Mouse (Mus musculus) liver, embryonic 12.5 days (tissue): Measurements from ENCODE around the gene Dars. TPM values are rescaled to one million over a fixed set of nuclear protein-coding genes. Genes with fewer than 3 reads are reported as not detected.

Source experiments
- ATAC-seq: fragments of 200-750 bp; cut with Nextera tagmentation; 2 replicates; pipeline ENCODE4 v1.8.0; 2017; ENCODE audit warnings: moderate number of reproducible peaks, mild to moderate bottlenecking, moderate library complexity
- H3K27ac ChIP-seq: fragments of 300-500 bp; sonication (generic); 2 replicates; pipeline ENCODE4 v1.5.1; 2016; ENCODE audit warnings: mild to moderate bottlenecking
- H3K27me3 ChIP-seq: fragments of 300-500 bp; sonication (generic); replicated peaks from 2 replicates; pipeline ENCODE4 v1.6.1; 2016; ENCODE audit warnings: mild to moderate bottlenecking, moderate library complexity
- H3K36me3 ChIP-seq: fragments of 300-500 bp; sonication (generic); 2 replicates; pipeline ENCODE4 v1.6.1; 2016; ENCODE audit warnings: mild to moderate bottlenecking, moderate library complexity
- H3K4me1 ChIP-seq: fragments of 300-500 bp; sonication (generic); 2 replicates; pipeline ENCODE4 v1.6.1; 2016
- H3K4me2 ChIP-seq: fragments of 300-500 bp; sonication (generic); 2 replicates; pipeline ENCODE4 v1.6.1; 2016; ENCODE audit warnings: mild to moderate bottlenecking, moderate library complexity
- H3K4me3 ChIP-seq: fragments of 300-500 bp; sonication (generic); 2 replicates; pipeline ENCODE4 v1.5.1; 2016; ENCODE audit warnings: mild to moderate bottlenecking, moderate library complexity
- H3K9ac ChIP-seq: fragments of 300-500 bp; sonication (generic); 2 replicates; pipeline ENCODE4 v1.6.1; 2016; ENCODE audit warnings: mild to moderate bottlenecking, moderate library complexity
- H3K9me3 ChIP-seq: fragments of 300-500 bp; sonication (generic); replicated peaks from 2 replicates; pipeline ENCODE4 v1.6.1; 2016; ENCODE audit warnings: mild to moderate bottlenecking, moderate library complexity
- WGBS: fragments of 180-500 bp; shearing (Covaris S2); methylation state at CpG from one replicate; pipeline ENCODE4 v1.1.7; 2016; ENCODE audit not compliant: insufficient replicate concordance; 5-methylcytosine and 5-hydroxymethylcytosine counted together
- polyA plus RNA-seq: library from polyadenylated mRNA; unstranded; fragments of >200 nt; fragmentation: Nextera tagmentation; extraction: Ambion mirVana; gene quantifications from 2 replicates; pipeline ENCODE4 v1.2.1, GENCODE M21; 2016

Dars gene
- polyA plus RNA-seq, 1 experiment from 2014 or later: 166 TPM

DNA sequence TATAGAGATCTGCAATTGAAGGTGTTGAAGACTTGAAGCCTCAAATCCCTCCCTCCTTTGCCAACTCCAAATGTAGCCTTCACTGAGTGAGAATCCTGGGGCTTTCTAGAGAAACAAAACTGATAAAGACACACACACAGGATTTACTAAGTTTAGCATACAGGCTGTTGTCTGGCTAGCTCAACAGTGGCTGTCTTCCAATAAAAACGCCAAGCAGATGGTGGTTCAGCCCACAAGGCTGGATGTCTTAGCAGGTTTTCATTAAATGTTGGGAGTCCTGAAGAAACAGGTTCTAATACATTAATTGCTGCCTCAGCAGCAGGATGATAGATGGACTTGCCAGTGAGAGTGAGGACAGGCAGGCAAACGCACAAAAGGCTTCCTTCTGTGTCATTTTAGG is 56.6 kb downstream of the Dars start:
- 62% methylated on average over 2 of the region's 2 CpGs for whole genome bisulfite sequencing
- H3K9ac ChIP-seq: peak overlapping the region; percentile 66
- H3K9me3 ChIP-seq: no peaks in the 10 kb centered on the region
- peak overlapping the region; percentile 85; the same call in 1 of the 2 replicates for H3K4me2 ChIP-seq
- peak overlapping the region; percentile 81 for H3K27ac ChIP-seq
- peaks cover 58% of the 10 kb centered on the region for H3K36me3 ChIP-seq
- H3K4me3 ChIP-seq: no peak overlapping the region
- H3K4me1 ChIP-seq: peaks cover 42% of the 10 kb centered on the region
- no peak for ATAC-seq
- H3K27me3 ChIP-seq: no peaks in the 10 kb centered on the region

DNA sequence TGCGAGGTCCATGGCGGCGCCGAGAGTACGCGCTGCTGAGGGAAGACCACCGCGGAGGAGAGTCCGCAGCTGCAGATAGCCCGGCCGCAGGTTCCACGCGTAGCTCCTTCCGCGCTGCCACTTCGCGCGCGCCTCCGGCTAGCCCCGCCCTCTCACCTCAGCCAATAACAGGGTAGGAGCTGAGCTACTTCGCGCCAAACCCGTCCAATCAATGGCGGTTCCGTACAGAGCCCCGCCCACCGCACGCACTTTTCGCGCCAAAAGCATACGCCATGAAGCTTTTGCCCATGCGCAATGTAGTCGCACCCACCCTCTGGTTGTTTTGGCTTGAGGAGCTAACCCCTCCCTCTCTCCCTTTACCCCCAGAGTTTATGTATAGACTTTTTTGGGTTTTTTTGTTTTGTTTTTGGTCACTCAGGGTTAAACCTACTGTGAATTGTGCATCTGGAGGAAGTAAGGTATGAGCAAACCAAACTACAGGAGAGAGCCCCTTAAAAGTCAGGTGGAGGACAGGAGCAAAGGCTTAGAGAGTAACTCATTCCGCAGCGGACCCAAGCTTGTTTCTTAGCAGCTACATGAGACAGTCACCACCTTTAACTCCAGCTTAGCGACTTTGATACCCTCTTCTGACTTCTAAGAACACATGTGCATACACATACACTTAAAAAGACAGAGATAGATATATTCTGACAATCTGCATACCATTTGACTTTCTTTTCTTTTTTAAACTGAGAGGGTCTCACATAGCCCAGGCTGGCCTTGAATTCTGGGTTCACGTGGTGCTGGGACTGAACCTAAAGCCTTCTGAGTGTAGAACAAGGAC is 57.4 kb downstream of the Dars start, which contains the start of gene Mcm6:
Gene Mcm6 (minus strand): TSS at position 111 of the 823 bp plus-strand sequence.
- peak; percentile 96 for ATAC-seq
- H3K9ac ChIP-seq: peak within 1 kb of the TSS; percentile 94
- H3K4me2 ChIP-seq: peak within 1 kb of the TSS; percentile 85
- peaks cover 50% of the 10 kb centered on the region for H3K4me1 ChIP-seq
- 3% methylated on average over 38 of the region's 38 CpGs for WGBS
- H3K36me3 ChIP-seq: peaks cover 62% of the 10 kb centered on the region
- H3K9me3 ChIP-seq: no peaks in the 10 kb centered on the region
- no peaks in the 10 kb centered on the region for H3K27me3 ChIP-seq
- H3K4me3 ChIP-seq: peak within 1 kb of the TSS; percentile 96
- peak within 1 kb of the TSS; percentile 91 for H3K27ac ChIP-seq

DNA sequence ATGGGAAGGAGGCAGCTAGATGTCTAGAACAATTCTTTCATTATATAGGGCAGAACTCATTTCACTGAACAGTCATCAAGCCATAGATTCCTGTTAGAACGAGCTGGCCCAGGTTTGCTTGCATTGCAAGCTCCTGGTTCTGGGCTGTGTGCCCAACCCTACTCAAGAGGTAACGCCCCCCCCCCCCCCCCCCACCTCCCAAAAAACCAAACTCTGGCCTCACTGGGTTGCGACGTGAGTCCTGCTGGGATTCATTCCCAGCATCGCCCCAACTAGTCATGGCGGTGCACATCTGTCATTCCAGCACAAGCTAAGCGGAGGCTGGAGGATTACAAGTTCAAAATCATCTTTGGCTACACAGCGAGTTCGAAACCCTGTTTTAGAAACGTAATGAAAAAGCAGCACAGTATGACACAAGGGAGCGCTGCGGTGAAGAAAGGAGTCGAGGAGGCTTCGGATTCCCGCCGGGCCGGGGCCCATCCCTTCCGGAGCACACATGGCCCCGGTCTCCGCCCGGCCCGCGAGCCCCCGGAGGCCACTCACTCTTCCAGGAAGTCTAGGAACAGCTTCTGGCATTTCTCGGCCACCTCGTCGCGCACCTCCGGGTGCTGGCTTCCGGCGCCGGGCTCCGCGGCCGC is 58.1 kb downstream of the Dars start:
- WGBS: under 1% methylated on average over 35 of the region's 35 CpGs
- Histone ChIP-seq H3K36me3 (peaks cover 65% of the 10 kb centered on the region), H3K9me3 (no peaks in the 10 kb centered on the region), H3K27ac (peak overlapping the region; percentile 91), H3K9ac (peak overlapping the region; percentile 94), H3K27me3 (no peaks in the 10 kb centered on the region), H3K4me1 (peaks cover 53% of the 10 kb centered on the region), H3K4me2 (peak overlapping the region; percentile 85), H3K4me3 (peak overlapping the region; percentile 96)
- ATAC-seq: peak; percentile 71

DNA sequence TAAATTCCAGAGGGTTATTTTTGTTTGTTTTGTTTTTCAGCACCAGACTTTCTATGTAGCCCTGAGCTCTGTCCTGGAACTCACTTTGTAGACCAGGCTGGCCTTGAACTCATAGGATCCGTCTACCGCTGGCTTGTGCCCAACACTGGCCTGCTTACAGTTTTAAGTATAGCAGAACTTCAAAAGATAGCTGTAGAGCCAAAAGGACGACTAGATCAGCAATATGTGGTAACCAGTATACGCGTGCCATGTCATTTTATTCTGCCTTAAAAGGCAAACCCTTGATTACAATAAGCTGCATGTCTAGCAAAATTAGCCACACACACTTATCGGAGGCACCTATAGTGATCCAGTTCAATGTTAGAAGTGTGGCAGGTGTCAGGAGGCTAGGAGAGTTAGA is 58.9 kb downstream of the Dars start:
- Histone ChIP-seq H3K4me2 (peak overlapping the region; percentile 85), H3K9me3 (no peaks in the 10 kb centered on the region), H3K4me1 (peaks cover 61% of the 10 kb centered on the region), H3K36me3 (peaks cover 68% of the 10 kb centered on the region), H3K9ac (peak overlapping the region; percentile 94), H3K4me3 (peak overlapping the region; percentile 96), H3K27ac (peak overlapping the region; percentile 91), H3K27me3 (no peaks in the 10 kb centered on the region)
- no peak for ATAC-seq
- WGBS: 50% methylated on average over 6 of the region's 6 CpGs

DNA sequence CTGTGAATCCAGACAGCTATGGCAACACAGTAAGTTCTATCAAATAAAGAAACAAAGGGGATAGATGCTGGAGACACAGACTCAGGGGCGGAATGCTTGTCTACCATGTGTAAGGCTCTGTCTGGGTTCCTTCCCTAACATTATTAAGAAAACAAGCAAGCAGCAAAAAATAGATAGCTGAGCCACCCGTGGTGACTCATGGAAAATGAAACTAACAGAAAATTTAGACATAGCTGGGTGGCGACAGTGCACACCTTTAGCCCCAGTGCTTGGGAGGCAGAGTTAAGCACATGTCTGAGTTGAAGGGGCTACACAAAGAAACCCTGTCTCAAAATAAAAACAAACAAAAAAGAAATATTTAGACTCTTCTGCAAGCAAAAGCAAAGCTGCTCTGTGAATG is 59.7 kb downstream of the Dars start:
- peak overlapping the region; percentile 85 for H3K4me2 ChIP-seq
- ATAC-seq: no peak
- no peaks in the 10 kb centered on the region for H3K27me3 ChIP-seq
- H3K36me3 ChIP-seq: peaks cover 68% of the 10 kb centered on the region
- no peaks in the 10 kb centered on the region for H3K9me3 ChIP-seq
- 31% methylated on average over 3 of the region's 3 CpGs for WGBS
- H3K4me3 ChIP-seq: peak overlapping the region; percentile 96
- H3K4me1 ChIP-seq: peaks cover 61% of the 10 kb centered on the region
- peak overlapping the region; percentile 94 for H3K9ac ChIP-seq
- H3K27ac ChIP-seq: peak overlapping the region; percentile 91

DNA sequence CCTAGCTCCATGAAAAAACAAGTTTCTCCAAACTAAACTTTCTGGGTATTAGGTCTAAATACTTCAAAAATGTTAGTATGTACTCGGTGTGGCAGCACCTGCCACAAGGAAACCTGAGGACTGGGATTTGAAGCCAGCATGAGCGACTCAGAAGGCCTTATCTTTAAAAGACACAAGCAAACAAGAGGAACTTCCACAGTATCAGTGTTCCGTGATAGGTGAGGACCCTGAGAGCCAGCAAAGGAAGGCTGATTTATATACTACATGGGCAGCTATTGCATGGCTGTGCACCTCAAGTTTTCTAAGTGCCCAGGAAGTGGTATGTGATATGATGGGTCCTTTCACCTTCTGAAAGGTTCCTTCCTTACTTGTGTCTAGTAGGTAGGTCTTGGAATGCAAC is 64.1 kb downstream of the Dars start:
- H3K27ac ChIP-seq: no peak overlapping the region
- H3K4me1 ChIP-seq: peaks cover 42% of the 10 kb centered on the region
- 31% methylated on average over 3 of the region's 3 CpGs for WGBS
- no peak for ATAC-seq
- H3K9ac ChIP-seq: no peak overlapping the region
- no peaks in the 10 kb centered on the region for H3K9me3 ChIP-seq
- H3K36me3 ChIP-seq: peaks cover 100% of the 10 kb centered on the region
- H3K4me2 ChIP-seq: no peak overlapping the region
- no peaks in the 10 kb centered on the region for H3K27me3 ChIP-seq
- no peak overlapping the region for H3K4me3 ChIP-seq

DNA sequence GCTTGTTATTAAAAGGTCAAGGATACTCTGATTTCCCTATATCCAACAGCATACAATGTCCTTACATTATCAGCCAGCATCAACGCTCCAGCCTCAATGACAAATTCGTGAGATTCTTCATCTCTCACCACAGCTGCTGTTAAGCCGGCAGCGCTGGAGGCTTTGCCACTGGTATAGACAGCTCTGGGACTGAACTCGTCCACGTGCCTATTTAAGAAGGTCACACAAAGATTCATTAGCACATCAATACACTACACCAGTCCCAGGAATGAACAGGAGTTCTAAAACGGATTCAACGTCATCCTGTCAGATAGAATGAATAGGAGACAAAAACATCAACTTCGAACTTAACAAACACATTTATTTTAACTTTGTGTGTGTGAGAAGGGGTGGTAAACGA is 72.9 kb downstream of the Dars start:
- no peak for ATAC-seq
- no peaks in the 10 kb centered on the region for H3K9me3 ChIP-seq
- peaks cover 97% of the 10 kb centered on the region for H3K36me3 ChIP-seq
- no peak overlapping the region for H3K9ac ChIP-seq
- no peak overlapping the region for H3K27ac ChIP-seq
- H3K4me2 ChIP-seq: no peak overlapping the region
- no peak overlapping the region for H3K4me3 ChIP-seq
- H3K27me3 ChIP-seq: no peaks in the 10 kb centered on the region
- 87% methylated on average over 10 of the region's 10 CpGs for WGBS
- no peaks in the 10 kb centered on the region for H3K4me1 ChIP-seq

DNA sequence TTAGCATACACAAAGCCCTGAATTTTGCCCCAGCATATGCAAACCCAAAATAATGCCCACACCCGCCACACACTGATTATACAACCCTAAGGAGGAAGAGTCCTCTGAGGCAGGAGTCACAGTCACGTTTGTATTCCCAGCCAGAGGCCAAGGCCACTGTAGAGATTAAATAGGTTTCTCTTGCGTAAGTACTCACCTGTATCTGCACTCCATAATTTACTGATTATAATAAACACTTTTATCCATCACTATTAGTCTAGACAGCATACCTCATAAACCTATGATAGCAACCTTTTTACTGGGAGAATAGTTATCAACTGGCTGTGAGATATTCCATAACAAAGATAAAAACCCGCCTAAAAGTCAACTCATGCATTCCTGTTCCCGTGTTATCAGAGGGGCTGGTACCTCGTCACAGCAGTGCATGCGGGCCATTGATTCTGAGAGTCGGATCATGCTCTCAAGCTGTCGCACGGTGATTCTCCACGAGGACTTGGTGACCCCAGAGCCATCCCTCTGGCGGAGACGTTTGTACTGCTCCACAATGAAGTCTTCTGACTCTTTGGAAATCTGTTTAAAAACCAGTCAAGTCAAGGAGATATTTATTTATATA is 79.4 kb downstream of the Dars start:
- no peak overlapping the region for H3K4me2 ChIP-seq
- 83% methylated on average over 13 of the region's 13 CpGs for WGBS
- no peaks in the 10 kb centered on the region for H3K4me1 ChIP-seq
- H3K9me3 ChIP-seq: no peaks in the 10 kb centered on the region
- H3K36me3 ChIP-seq: peaks cover 95% of the 10 kb centered on the region
- no peak overlapping the region for H3K27ac ChIP-seq
- H3K27me3 ChIP-seq: no peaks in the 10 kb centered on the region
- H3K9ac ChIP-seq: no peak overlapping the region
- H3K4me3 ChIP-seq: no peak overlapping the region
- no peak for ATAC-seq

DNA sequence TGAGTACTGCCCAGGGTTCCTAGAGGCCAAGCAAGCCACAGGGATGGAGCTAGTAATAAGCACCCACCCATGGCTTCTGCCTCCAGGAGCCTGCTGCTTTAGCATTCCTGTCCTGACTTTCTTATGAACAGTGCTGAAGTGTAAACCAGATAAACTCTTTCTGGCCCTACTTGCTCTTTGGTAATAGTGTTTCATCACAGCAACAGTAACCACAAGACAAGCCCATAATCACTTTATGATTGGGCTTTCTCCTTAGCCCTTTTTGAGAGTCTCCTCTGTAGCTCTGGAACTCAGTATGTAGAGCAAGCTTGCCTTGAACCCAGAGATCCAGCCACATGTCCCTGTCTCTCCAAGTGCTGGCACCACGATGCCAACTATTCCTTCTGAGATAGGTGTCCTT is 86.9 kb downstream of the Dars start:
- 92% methylated on average over 1 of the region's 1 CpGs for WGBS
- 0 out of 2 replicates have a peak, but pooled peaks have one; percentile 22 for ATAC-seq
- no peak overlapping the region for H3K4me2 ChIP-seq

DNA sequence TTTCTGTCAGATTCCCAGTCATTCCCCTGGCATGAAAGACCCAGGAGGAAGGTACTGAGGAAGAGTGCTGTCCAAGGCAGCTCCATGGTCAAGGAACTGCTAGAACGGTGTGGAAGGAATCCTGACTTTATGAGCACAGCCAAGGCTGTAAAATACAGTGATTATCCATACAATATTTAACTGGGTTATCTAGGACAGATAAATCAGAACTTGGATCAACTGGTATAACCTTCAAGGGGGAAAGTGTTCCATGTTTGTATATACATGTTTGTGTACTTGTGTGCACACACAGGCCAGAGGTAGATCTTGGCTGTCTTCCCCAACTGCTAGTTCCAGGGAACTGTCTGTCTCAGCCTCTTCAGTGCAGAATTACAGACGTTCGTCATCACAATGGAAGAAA is 89.0 kb downstream of the Dars start, which contains the start of gene Lct:
Gene Lct (minus strand): TSS at position 101 of the 400 bp plus-strand sequence.
- WGBS: 85% methylated on average over 3 of the region's 3 CpGs
- peaks cover 85% of the 10 kb centered on the region for H3K36me3 ChIP-seq
- no peak within 1 kb of the TSS for H3K9ac ChIP-seq
- H3K4me2 ChIP-seq: no peak within 1 kb of the TSS
- H3K27me3 ChIP-seq: no peaks in the 10 kb centered on the region
- no peak for ATAC-seq
- H3K27ac ChIP-seq: 0 out of 2 replicates have a peak within 1 kb of the TSS, but pooled peaks have one; percentile 6
- H3K4me3 ChIP-seq: no peak within 1 kb of the TSS
- H3K9me3 ChIP-seq: no peaks in the 10 kb centered on the region
- peaks cover 22% of the 10 kb centered on the region for H3K4me1 ChIP-seq

More for the DNA sequence above, 86.9 kb downstream of the Dars start:
- Histone ChIP-seq H3K36me3 (peaks cover 95% of the 10 kb centered on the region), H3K4me3 (no peak overlapping the region), H3K9ac (no peak overlapping the region), H3K27ac (no peak overlapping the region), H3K4me1 (peaks cover 11% of the 10 kb centered on the region), H3K9me3 (no peaks in the 10 kb centered on the region), H3K27me3 (no peaks in the 10 kb centered on the region)

DNA sequence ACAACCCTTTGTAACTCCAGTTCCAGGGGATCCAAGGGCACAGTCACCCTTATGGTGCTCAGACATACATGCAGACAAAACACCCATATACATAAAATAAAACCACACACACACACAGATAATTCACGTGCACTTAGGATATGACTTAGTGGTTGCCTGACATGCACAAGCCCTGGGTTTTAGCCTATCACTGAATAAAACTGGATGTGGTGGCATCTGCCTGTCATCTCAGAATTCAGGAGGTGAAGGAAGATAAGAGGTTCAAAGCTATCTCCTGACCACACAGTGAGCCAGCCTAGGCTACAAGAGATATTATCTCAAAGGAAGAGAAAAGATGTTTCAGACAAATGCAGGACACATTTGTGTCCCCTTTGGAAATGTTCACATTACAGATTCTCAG is 90.0 kb downstream of the Dars start:
- peaks cover 74% of the 10 kb centered on the region for H3K36me3 ChIP-seq
- H3K9me3 ChIP-seq: no peaks in the 10 kb centered on the region
- peak; percentile 56 for ATAC-seq
- WGBS: 19% methylated on average over 1 of the region's 1 CpGs
- H3K4me3 ChIP-seq: no peak overlapping the region
- H3K27me3 ChIP-seq: no peaks in the 10 kb centered on the region
- no peak overlapping the region for H3K4me2 ChIP-seq
- peaks cover 29% of the 10 kb centered on the region for H3K4me1 ChIP-seq
- H3K9ac ChIP-seq: no peak overlapping the region
- H3K27ac ChIP-seq: no peak overlapping the region

DNA sequence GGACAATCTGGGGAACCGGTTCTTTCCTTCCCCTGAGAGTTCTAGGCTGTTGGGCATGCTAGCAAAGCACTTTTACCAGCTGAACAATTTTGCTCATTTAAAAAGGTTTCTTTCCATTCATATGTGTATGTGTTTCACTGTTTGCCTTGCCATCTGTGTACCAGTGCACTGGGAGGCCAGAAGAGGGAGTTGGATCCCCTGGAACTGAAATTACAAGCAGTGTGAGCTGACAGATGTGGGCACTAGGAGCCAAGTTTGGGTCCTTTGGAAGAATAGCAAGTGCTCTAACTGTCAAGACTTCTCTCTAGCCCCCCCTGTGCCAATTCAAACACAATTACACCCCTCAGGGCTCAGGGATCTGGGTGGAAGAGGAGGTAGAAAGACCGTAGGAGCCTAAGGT is 92.4 kb downstream of the Dars start:
- no peak for ATAC-seq
- Histone ChIP-seq H3K36me3 (peaks cover 50% of the 10 kb centered on the region), H3K9me3 (no peaks in the 10 kb centered on the region), H3K27me3 (no peaks in the 10 kb centered on the region), H3K9ac (no peak overlapping the region), H3K4me1 (peaks cover 29% of the 10 kb centered on the region), H3K4me3 (no peak overlapping the region), H3K4me2 (no peak overlapping the region), H3K27ac (no peak overlapping the region)
- 84% methylated on average over 2 of the region's 2 CpGs for WGBS
